Mouse (Mus musculus) kidney, adult 2 months (tissue): ENCODE results near the gene Olfr1418.

Source experiments
- CTCF ChIP-seq: fragments of 200-500 bp; conservative IDR thresholded peaks from 2 replicates; pipeline ENCODE4 v1.5.1; 2011; ENCODE audit warnings: low read depth, mild to moderate bottlenecking, control low read depth, low read length, moderate library complexity, mixed read lengths; ENCODE audit not compliant: insufficient read depth, insufficient read length
- POLR2A ChIP-seq: fragments of 200-500 bp; IDR thresholded peaks from one replicate; pipeline ENCODE4 v1.6.1; 2011; ENCODE audit warnings: low read depth, low read length, control low read depth

GRCm38 (mm10) chr19:11856506-11856905 is 4.4 kb downstream of the Olfr1418 start:
- TF ChIP-seq POLR2A (no peak), CTCF (no peak)
